Mouse (Mus musculus) MEL (cell line): Measurements from ENCODE around the gene BC052040.

Experiments
- CTCF ChIP-seq, 3 experiments: IDR thresholded peaks in 2 of 3; conservative IDR thresholded peaks in 1 of 3; 2 replicates each; pipeline ENCODE4 v1.5.1; 2011 to 2012; ENCODE audit warnings: low read length in 3 of 3, low read depth in 2 of 3, mild to moderate bottlenecking in 2 of 3, improper control_type of control experiment in 1 of 3, inconsistent platforms in 1 of 3, mixed read lengths in 1 of 3, moderate library complexity in 1 of 3; ENCODE audit not compliant: control insufficient read depth in 1 of 3, insufficient read depth in 1 of 3, poor library complexity in 1 of 3, severe bottlenecking in 1 of 3
- GATA1 ChIP-seq: IDR thresholded peaks from 2 replicates; pipeline ENCODE4 v1.6.1; 2011; ENCODE audit warnings: low read depth, low read length, improper control_type of control experiment
- MXI1 ChIP-seq: IDR thresholded peaks from 2 replicates; pipeline ENCODE4 v1.6.1; 2011; ENCODE audit warnings: mild to moderate bottlenecking, low read depth, low read length, improper control_type of control experiment
- MYC ChIP-seq: IDR thresholded peaks from 2 replicates; pipeline ENCODE4 v1.6.1; 2011; ENCODE audit warnings: low read depth, mild to moderate bottlenecking, low read length, improper control_type of control experiment, moderate library complexity
- POLR2A ChIP-seq, 2 experiments: IDR thresholded peaks; 2 replicates each; pipeline ENCODE4 v1.6.1; 2011 to 2012; ENCODE audit warnings: low read length in 2 of 2, mild to moderate bottlenecking in 2 of 2, control low read depth in 1 of 2, improper control_type of control experiment in 1 of 2, low read depth in 1 of 2, moderate library complexity in 1 of 2; ENCODE audit not compliant: control insufficient read depth in 1 of 2, insufficient read depth in 1 of 2, poor library complexity in 1 of 2
- POLR2AphosphoS2 ChIP-seq: IDR thresholded peaks from 2 replicates; pipeline ENCODE4 v1.6.1; 2011; ENCODE audit warnings: low read length, improper control_type of control experiment

DNA sequence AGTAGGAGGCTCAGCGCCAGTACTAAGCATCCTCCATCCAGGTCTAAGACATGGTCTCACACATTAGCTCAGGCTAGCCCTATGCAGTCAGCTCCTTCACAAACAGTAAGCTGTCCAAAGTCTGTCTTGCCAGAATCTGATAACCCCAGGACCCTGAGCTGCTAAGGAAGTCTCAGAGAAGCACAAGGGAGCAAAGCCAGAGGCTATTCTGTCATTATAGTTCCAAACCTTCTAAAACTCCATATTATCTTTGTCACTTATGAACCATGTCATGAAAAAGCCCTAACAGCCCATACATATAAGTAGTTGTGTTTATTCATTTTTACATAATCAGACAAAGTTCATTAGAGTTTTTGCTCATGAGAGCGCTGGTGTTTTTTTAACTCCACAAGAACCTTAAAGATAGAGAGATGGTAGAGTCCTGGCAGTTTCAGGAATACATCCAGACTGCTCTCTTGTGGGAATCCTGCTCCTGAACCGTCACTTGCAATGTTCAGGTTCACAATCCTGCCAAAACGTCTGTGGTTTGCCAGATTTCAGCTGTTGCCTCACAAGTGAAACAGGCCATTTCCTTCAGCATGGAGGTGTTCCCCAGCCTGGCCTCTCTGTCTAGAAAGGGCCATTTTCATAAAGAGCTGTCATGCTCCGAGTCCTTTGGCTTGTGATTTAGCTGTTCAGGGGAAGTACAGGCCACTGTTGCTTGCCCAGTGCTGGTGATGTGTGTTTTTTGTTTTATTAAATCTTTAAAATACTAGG is 192.8 kb downstream of the BC052040 start:
- no peak for TF ChIP-seq MYC
- no peak for TF ChIP-seq CTCF (IDR thresholded peaks at IDR 0.05 in 2 of 3, conservative IDR thresholded peaks at IDR 0.05 in 1 of 3; ENCODE audit: control insufficient read depth in 1 of 3, insufficient read depth in 1 of 3, low read depth in 2 of 3, low read length in 3 of 3, poor library complexity in 1 of 3, severe bottlenecking in 1 of 3)
- no peak for TF ChIP-seq GATA1
- no peak for TF ChIP-seq POLR2A (IDR thresholded peaks at IDR 0.05; ENCODE audit: control insufficient read depth in 1 of 2, insufficient read depth in 1 of 2, low read depth in 1 of 2, low read length in 2 of 2, poor library complexity in 1 of 2)
- TF ChIP-seq POLR2AphosphoS2: no peak
- no peak for TF ChIP-seq MXI1
